Mouse (Mus musculus): ENCODE measurements at regions not wholly inside any gene's neighbourhood (a gene's known extent, or its start where the extent isn't known, plus 50 kb on each side); places are given as distances from the start of the nearest gene placed in this dataset.

GRCm38 (mm10) chr4:131293560-131293959 is 349.4 kb downstream of the Matn1 start:
- DNase-seq (ENCODE audit: low spot score), result no peak

GRCm38 (mm10) chr4:131298011-131298674 is 354.0 kb downstream of the Matn1 start:
- no peak for DNase-seq (ENCODE audit: low spot score)

- DNase-seq (ENCODE audit: low spot score), result no peak
Measured at GRCm38 (mm10) chr4:131303936-131304335, 359.8 kb downstream of the Matn1 start.

GRCm38 (mm10) chr4:131304361-131304777 is 360.2 kb downstream of the Matn1 start:
- no peak for DNase-seq (ENCODE audit: low spot score)

- no peak for DNase-seq (ENCODE audit: low spot score)
Measured at GRCm38 (mm10) chr4:131314231-131314630, 370.0 kb downstream of the Matn1 start.

DNA sequence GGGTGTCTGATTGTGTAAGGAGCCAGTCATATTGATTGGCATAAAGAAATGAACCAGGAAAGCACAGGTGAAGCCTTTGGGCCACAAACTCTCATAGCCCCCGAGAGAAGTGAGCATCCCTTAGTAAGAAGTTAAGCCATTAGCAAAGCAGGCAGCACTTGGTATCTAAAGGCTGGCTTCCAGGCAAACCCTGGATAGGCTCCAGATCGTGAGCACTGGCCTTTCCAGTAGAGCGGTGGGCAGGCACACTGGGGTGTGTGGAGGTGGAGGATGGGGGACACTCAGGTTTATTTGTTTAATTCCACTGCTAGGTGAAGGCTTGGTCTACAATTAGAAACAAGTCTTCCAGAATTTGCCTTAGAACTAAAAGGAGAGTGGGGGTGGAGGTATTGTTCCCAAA is 371.9 kb downstream of the Matn1 start:
- no peak for DNase-seq (ENCODE audit: low spot score)

DNA sequence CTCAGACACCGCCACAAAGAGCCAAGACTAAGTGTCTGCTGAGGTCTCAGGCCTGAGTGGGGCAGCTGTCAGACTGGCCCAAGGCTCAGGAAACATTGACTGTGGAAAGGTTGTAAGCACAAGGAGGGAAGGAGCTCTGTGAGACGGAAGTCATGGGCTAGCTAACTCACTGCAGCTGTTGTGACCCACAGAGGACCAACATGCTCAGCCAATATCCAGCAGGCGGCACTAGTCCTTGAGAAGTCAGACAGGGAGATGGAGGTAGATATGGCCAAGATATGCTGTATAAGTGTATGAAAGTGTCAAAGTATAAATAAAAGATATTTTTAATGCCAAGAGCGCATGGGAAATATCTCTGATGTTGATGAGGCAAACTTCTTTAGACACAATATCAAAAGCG is 378.1 kb downstream of the Matn1 start:
- no peak for DNase-seq (ENCODE audit: low spot score)

- no peak for DNase-seq (ENCODE audit: low spot score)
Measured at GRCm38 (mm10) chr4:131324486-131324885, 380.3 kb downstream of the Matn1 start.

DNA sequence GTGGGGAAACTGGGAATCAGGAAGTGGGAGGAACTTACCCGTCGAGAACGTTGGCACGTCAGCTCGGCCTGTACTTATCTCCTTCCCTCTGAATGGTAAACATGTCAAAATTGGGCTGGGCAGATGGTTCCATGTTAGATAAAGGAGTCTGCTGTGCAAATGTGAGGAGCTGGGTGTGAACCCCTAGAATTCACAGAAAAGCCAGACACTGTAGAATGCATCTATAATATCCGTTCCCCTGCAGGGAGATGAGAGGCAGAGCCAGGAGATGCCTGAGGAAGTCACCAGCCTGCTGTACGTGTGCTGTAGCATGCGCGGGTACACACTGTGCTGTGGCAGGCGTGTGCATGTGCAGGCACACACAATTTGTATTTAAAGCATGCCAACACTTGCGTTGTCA is 381.0 kb downstream of the Matn1 start:
- DNase-seq (ENCODE audit: low spot score), result no peak

GRCm38 (mm10) chr4:131325609-131326008 is 381.4 kb downstream of the Matn1 start:
- no peak for DNase-seq (ENCODE audit: low spot score)

DNA sequence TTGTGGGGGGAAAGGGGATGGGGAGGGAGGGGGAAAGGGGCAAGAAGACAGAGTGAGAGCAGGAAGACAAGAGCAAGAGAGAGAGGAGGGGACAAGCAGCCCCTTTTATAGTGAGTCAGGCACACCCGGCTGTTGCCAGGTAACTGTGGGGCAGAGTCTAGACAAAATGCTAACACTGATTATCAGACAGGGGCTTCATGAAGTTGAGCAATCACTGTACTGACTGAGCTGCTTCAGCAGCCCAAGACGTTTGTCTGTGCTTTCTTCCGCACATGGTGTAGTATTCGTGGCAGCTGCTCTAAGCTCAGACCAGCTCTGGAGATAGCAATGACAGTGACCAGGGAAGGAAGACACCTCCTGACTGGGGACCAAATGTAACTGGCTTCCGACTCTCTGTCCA is 385.2 kb downstream of the Matn1 start:
- no peak for DNase-seq (ENCODE audit: low spot score)

- no peak for DNase-seq (ENCODE audit: low spot score)
Measured at GRCm38 (mm10) chr4:131331646-131332045, 387.5 kb downstream of the Matn1 start.

DNA sequence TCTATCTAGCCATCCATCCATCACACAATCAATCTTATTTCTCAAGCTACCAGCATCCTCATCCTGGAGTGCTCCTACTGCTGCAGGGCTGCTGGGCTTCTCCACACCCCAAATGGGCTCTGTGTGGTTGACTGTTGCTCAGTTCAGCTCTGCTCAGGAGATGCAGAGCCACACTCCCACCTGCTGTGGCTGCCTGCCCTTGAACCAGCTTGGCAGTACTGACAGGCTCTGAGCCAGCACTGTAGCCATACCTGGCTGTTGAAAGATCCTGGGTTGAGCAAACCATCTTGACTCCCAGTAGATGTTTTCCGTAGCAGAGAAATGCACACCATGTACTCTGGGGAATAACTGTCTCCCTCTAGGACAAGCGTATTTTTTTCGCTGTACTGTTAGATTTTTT is 392.6 kb downstream of the Matn1 start:
- DNase-seq (ENCODE audit: low spot score), result no peak

GRCm38 (mm10) chr4:131340993-131341695 is 397.0 kb downstream of the Matn1 start:
- DNase-seq (ENCODE audit: low spot score), result no peak

DNA sequence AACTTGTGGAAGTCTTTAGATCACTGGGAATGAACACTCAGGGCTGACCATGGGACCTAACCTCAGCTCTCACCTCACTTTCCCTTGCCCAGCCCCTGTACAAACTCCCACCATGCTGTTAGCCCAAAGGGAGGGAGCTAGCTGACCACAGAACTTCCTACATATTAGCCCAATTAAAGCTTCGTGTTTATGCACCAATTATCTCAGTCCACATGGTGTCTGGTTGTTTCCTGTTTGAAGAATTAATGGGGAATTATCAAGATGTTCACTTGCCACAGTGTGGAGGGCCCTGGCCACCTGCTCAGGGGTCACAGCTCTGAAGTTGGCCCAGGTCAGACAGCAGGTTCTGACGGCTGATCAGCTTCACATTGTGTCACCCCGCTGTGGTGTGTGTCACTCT is 402.5 kb downstream of the Matn1 start:
- DNase-seq (ENCODE audit: low spot score), result no peak

DNA sequence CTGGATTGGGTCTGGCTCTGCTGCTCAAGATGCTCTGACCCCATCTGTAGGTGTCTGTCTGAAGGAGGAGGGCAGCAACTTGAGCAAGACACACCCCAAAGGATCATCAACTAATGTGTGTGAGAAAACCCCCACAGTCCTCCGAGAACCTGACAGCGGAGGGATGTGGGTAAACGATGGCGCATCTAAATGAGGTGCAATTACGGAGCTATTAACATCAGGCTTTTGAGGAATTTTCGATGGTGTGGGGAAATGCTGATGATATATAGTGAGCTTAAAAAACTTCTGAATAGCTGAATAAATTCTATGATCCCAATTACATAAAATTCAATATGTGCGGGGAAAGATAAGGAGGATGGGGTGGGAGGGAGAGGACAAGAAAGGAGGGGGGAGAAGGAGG is 406.1 kb downstream of the Matn1 start:
- no peak for DNase-seq (ENCODE audit: low spot score)

DNA sequence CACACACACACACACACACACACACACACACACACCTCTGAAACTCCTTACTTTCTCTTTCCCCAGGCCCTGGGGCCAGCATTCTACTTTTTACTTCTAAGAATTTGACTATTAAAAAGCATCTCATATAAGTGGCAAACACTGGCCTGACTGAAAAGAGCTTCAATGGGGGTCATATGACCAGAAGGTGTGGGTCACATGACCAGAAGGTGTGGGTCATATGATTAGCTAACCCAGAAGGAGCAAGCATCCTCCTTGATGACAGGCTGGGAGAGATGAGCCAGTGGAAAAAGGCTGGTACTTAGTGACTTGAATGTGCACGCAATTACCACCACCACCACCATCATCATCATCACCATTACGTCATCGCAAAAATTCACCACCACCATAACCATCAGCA is 410.7 kb downstream of the Matn1 start:
- no peak for DNase-seq (ENCODE audit: low spot score)

GRCm38 (mm10) chr4:131355526-131355991 is 411.4 kb downstream of the Matn1 start:
- no peak for DNase-seq (ENCODE audit: low spot score)

GRCm38 (mm10) chr4:131356316-131356715 is 412.1 kb downstream of the Matn1 start:
- DNase-seq (ENCODE audit: low spot score), result no peak

- DNase-seq (ENCODE audit: low spot score), result no peak
Measured at GRCm38 (mm10) chr4:131363030-131363429, 418.8 kb downstream of the Matn1 start.

- DNase-seq (ENCODE audit: low spot score), result no peak
Measured at GRCm38 (mm10) chr4:131364671-131365252, 420.6 kb downstream of the Matn1 start.

DNA sequence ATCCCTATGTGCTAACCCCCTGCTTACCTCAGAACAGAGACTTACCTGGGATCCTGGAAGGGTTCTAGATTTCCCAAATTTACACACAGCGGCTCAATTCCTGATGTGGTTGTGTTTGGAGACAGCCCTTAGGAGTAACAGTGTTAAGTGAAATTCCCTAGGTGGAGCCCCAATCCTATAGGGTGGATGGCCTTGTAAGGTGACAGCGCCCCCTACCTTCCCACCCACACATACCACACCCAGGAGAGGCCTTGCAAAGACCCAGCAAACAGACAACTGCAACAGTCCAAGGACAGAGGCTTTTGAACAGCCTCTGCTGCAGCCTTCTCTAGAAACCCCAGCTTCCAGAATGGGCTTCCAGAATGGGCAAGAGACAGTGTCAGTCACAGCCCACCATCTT is 421.8 kb downstream of the Matn1 start:
- DNase-seq (ENCODE audit: low spot score), result no peak

- DNase-seq (ENCODE audit: low spot score), result no peak
Measured at GRCm38 (mm10) chr4:131366656-131367055, 422.5 kb downstream of the Matn1 start.
